Mouse (Mus musculus): Measurements from ENCODE around the gene Ezh1. TPM values are rescaled to one million over a fixed set of nuclear protein-coding genes. Genes with fewer than 3 reads are reported as not detected.

The Ezh1 gene
- polyA plus RNA-seq, 1 experiment, result 22.1 TPM

DNA sequence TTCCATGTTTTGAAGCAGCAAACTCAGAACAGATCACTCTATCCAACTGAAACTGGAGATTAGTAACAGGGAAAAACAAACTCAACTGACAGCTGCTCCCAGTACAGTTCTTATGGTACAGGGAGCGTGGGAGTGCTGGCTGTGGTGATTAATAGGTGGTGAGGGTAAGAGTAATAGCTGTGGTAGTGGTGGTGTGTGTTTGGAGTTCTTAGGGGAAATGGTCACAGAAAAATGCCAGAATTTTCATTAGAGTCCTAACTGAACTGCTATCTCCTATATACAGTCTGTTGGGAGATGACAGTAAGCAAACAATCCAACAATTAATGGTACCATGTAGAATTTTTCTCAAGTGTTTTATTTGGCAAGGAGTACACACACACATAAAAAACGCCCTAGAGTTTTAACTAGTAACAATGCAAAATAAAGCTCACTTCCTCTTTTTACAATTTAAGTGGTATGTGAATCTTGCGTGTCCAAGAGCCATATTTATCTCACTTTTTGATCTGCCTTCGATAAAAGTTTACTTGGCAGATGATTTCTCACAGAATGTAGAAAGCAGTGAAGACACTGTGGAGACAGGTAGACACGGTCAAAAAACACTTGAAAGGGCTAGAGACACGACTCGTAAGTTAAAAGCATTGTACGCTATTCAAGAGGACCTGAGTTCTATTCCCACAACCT, 4.8 kb downstream of the Ezh1 start:
- DNase-seq (ENCODE audit: low read depth, low spot score), result no peak
- 49% methylated on average over 8 of the region's 8 CpGs for WGBS

DNA sequence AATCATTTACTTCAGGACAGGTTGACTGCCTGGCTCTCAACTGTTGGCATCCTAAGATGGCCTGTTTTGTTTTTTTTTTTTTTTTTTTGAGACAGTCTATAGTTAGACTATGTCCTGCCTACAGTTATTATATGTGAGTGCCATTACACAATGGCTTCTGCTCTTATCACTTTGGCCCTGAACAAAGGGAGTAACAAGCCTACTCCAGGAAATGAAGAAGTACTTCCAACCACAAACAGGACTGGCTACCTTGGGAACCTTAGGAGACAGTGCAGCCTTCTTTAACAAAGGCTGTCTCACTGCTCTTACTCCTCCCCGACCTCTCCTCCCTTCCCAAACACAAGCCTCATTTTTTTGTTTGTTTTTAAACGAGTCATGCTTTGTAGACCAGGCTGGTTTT, 5.4 kb downstream of the Ezh1 start:
- DNase-seq (ENCODE audit: low read depth, low spot score), result no peak
- WGBS, result 20% methylated on average over 2 of the region's 2 CpGs

DNA sequence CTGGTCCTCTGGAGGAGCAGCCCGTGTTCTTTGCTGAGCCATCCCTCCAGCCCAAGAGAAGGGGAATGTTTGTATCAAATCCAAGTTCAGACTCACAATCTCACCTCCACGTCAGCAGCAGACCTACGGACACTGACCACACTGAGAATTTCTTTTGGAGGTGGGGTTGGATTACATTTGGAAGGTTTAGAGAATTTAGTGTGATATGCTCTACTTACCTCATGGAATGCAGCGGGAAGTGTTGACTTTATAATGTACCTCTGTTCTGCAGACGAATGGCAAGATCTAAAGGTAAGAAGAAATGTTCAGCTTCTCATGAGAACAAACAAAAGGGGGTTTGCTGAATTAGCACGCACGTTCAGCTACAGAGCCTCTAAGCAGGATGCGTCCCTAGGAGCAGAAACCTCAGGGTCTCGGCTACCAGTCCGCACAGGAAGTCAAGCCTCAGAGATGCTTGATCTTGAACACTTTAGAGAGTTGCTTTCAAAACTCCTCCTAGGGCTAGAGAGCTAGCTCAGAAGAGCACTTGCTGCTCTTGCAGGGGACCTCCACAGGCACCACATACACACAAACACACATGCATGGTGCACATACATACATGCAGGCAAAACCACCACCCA, 7.7 kb downstream of the Ezh1 start:
- 83% methylated on average over 10 of the region's 10 CpGs for WGBS
- no peak for DNase-seq (ENCODE audit: low read depth, low spot score)

DNA sequence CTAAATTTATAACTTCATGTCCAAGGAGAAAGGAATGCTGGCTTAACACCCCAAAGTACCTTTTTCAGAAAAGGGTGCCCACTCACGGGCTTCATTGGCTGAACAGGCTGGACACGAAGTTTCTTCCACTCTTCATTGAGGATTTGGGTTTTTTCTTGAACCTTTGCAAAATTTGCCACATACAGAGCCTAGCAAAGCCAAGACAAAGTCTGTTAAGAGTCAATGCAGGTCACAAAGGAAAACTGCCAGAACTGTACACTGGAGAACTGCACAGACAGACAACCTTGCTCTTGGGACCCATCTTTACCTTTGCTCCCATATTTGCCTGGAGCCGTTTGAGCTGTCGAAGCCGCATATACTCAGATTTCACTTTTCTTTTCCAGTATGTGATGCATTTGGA, 9.3 kb downstream of the Ezh1 start:
- DNase-seq (ENCODE audit: low read depth, low spot score), result no peak
- 90% methylated on average over 5 of the region's 5 CpGs for WGBS

DNA sequence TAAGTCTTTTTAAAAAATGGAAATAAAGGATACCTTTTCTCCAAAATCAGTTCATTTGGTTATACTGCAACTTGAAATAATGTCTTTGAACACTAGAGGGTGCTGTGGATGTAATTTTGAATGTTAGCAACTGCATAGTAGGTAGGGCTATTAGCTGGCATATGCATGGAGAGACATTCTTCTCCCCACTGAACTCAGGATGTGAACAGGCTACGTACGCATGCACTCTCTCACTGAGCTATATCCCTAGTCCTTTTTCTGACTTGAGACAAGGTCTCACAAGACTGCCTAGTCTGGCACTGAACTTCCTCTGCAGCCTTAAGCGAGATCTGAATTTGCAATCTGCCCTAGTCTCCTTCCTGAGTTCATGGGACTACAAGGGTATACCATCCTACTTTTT, 14.3 kb downstream of the Ezh1 start:
- WGBS, result 45% methylated on average over 3 of the region's 3 CpGs
- DNase-seq (ENCODE audit: low read depth, low spot score), result peak; percentile 73

DNA sequence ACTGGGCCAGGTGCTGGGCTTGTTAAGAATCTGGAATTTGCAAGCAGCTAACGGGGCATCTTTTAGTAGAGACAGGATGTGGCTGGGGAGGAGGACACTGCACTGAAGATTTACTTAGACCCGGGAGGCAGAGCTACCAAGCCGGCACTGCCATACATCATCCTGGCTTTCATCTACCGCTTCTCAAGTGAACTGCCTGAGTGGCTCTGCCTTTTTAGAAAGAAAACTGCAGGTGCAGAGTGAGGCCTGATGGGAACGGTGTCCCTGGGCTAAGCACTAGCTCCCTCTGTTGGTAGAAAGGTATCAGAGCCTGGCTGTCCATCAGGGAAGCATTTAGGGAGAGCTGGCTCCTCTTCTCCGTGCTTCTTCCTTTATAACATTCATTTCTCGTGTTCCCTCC, 25.3 kb downstream of the Ezh1 start:
- 38% methylated on average over 7 of the region's 7 CpGs for WGBS
- DNase-seq (ENCODE audit: low read depth, low spot score), result no peak

DNA sequence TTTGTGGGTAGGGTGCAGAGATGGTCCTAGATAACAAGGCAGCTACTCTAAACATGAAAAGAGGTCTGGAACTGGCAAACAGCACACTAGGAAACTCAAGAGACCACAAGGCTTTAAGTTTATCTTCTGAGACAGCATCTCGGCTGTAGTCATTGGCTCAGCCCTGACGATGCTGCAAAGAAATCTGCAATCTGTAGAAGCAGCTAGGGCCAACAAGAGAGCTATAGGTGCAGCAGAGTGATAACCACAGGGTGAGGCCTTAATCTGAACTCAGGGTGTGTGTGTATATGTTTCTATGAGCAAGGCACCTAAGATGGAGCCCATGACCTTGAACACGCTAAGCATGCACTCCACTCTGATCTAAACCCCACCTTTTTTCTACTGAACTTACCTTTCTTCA, 26.7 kb downstream of the Ezh1 start:
- DNase-seq (ENCODE audit: low read depth, low spot score), result no peak
- 91% methylated on average over 3 of the region's 3 CpGs for WGBS

DNA sequence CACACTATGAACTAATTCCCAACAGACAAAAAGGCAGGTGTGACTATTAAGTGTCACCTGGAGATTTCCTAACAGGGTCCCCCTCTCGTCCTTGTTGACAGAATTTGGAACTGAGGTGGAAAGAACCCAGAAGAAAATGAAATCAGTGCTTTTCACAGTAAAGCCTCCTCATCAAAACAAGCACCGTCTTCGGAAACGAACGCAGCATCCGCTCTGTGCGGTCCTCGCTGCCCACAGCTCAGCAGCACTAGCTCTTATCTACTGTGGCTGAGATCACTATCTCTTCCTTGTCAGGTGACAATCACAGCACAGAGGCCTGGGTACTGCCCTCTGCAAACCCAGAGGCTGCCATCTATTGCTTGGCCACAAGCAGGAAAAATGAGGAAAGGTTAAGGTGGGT, 30.1 kb downstream of the Ezh1 start:
- DNase-seq (ENCODE audit: low read depth, low spot score), result no peak
- 95% methylated on average over 8 of the region's 8 CpGs for WGBS

DNA sequence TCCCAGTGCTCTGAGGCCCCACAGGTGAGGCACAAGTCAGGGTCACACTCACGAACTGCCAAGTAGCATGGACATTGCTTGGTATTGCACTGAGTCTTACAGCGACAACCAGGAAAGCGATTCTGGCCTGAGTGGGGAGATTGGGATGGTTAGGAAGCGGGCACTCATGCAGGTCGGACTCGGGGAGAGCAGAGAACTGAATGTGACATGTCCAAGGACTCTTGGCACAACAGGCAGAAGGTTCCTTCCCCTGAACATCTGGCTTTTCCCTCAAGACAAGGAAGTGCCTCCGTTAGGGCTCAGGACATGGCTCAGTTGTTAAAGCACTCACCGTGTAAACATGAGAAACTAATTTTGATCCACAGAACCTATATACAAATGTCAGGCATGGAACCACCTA, 30.7 kb downstream of the Ezh1 start:
- DNase-seq (ENCODE audit: low read depth, low spot score), result no peak
- 85% methylated on average over 8 of the region's 8 CpGs for WGBS

DNA sequence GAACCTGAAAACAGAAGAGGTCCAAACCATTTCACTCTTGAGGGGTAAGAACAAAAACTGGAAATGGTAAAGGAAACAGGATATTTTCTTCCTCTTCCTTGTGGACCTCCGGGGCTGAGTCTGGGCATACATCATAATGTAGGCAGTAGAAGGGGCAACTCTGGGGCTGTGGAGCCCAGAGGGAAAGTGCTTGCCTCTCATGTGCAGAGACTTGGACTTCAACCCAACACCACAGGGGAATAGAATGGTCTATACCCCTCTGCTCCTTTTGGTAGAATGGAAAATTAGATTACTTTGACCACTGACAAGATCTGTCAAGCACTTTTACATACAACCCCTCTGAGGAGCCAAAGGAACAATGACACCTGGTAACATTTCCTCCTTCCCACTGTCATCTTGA, 31.2 kb downstream of the Ezh1 start:
- DNase-seq (ENCODE audit: low read depth, low spot score), result no peak

DNA sequence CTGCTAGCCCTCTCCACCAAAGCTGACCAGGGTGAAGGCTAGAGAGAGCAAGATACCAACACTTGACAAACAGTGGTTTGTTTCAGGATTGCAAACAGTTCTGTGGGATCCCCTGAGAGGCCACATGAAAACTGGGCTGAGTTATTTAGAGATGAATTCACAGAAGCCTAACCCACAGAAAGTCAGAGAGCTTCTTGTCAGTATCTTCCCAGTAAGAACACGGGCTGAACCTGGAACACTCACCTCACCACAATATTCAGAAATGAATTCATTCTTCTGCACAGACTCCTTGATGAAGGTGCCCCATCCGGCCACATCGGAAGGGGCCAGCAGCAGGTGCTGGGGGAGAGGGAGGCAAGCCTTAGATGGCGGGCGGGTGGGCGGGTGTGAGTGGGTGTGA, 31.6 kb downstream of the Ezh1 start:
- DNase-seq (ENCODE audit: low read depth, low spot score), result no peak
- WGBS, result 89% methylated on average over 6 of the region's 6 CpGs

More for the DNA sequence above, 31.2 kb downstream of the Ezh1 start:
- 74% methylated on average over 1 of the region's 1 CpGs for WGBS

DNA sequence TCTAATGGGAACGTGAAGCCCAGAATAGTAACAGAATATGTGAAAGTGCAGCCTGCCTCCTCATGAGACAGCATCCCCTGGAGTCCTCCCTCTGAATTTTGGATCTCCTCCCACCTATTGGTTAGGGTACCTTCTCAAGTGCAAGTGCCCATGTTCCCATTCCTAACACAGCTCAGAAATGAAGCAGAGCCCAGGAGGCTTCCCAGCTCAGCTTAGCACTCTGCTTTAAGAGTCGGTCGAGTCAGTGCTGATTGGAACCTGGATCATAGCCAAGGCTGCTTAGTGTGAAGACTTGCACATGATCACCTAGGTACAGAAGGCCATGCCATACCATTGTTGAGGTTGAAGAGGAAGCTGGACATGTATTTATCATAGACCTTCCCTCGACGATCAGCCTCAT, 32.1 kb downstream of the Ezh1 start:
- 59% methylated on average over 5 of the region's 5 CpGs for WGBS
- DNase-seq (ENCODE audit: low read depth, low spot score), result no peak

DNA sequence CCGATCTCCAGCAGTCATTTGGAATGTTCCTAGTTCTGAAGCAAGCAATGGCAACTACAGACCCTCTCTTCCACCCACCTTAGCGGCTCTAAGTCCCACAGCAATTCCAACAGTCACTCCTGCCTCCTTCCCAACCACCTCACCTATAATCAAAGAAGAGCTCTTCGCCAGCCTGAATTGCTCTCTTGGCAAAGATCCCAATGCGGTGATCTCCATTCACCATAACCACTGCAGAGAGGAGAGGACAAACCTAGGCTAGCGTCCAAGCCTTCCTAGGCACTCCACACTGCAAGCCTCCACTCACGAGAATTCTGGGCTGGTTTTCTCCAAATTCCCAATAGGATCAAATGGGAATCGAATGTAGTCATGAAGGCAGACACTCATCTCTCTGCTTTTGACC, 33.2 kb downstream of the Ezh1 start:
- DNase-seq (ENCODE audit: low read depth, low spot score), result no peak
- 84% methylated on average over 7 of the region's 7 CpGs for WGBS

DNA sequence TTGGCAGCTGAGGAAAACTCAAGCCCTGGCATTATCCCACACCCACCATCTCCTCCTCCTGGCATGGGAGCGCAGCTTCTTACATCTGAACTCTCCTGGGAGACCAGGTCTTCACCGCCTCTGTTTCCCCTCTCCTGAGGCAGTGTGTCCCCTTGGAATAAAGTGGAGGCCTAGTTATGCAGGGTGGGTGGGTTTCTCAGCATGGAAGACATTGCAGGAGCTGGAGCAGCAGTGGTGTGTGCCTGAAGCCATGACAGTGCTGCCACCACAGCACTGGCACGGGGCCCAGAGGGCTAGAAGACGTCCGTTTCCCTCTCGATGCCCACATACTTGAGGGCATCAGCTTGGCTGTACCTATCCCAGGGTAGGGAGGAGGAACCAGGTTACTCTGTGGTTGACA, 33.6 kb downstream of the Ezh1 start:
- no peak for DNase-seq (ENCODE audit: low read depth, low spot score)
- WGBS, result 85% methylated on average over 6 of the region's 6 CpGs

DNA sequence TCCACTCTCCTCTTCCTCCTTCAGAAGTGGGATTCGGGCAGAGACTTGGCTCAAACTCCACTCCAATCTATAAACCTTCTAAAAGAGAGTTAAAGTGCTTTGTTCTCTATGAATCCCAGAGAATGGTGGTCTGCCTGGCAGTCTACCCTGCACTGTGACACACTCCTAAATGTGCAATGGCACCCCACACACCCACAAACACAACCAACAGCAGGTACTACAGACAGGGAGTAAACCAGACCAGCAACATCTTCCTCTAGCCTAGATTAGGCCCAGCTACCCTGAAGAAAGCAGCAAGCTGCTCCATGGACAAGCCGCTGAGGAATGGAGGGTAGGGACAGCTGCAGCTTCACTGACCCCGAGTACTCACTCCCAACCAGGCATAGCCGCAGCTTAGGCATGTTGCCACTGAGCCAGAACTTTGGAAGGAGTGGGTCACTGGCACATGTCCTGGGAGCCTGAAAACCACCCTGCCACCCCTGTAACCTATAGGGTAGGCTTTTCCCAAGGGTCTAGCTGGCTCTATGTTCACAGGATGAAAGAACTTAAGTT, 34.3 kb downstream of the Ezh1 start:
- WGBS, result 72% methylated on average over 4 of the region's 4 CpGs
- no peak for DNase-seq (ENCODE audit: low read depth, low spot score)

DNA sequence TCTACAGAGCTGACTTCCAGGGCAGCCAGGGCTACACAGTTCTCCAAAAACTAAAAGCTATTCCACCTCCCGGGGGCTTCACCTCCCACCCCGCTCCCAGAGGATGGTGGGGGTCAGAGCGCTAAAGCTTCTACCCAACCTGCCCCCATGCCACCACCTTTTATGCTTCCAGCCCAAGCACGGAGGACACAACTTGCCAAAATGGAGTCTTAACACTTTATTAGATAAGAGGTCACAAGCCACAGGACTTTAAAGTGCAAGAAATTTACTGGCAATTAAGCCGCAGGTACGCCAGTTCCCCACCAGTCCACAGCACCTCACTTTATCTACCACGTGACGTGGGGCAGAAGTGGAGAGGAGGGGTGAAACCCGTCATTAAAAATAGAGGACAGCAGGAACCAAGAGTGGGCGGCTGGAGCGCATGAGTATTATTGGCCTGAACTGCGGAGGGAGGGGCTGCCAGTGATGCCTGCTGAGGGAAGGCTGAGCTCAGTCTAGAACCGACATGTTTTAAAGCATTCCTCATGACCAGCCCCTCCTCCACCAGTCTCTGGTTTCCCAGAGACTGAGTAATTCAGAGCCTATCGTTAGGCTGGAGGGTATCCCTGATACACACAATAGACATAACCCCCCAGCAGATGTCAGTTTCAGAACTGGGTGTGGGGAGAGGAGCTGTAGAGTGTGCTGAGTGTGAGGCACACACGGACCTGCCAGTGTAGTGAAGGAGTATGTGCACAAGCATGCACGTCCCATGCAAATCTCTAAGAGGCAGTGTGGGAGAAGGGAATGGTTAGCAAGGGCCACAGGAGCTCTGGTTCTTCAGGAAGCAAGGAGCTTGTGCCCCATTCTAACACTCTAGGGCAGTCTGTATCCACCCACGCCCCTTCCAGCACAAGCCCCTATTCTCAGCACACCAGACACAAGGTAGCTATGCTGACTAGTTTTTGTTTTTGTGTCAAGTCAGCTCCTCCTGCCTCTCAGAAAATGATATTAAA, 35.1 kb downstream of the Ezh1 start:
- DNase-seq (ENCODE audit: low read depth, low spot score), result no peak
- WGBS, result 68% methylated on average over 17 of the region's 17 CpGs

DNA sequence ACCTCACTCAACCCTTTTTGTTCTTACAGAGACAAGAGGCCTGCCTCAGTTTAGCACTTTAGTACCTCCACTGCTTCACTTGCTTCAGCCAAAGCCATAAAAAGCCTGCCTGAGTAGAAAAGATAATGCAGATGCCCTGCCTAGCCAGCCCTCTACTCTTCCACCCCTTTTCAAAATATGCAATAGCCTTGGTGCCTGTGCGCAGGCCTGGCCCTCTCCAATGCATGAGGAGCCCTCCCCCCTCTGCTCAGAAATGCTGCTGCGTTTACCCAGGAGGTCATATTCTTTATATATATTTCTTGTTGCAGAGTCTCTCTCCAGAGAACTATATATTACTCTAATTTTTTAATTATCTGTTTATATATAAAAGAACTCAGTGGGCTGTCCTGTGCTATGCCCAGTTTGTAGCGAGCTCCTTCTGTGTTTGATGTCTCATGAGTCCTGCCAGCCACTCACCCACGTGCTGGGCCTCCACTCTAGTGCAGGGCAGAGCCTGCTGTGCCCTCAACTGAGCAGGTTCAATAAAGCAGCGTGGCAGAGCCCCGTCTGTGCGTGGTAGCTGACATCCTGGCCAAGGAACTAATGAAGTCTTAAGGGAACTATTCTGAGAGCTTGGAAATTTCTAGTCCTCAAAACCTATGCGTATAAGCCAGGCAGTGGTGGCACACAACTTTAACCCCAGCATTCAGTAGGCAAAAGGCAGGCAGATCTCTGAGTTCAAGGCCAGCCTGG, 35.9 kb downstream of the Ezh1 start:
- 65% methylated on average over 8 of the region's 8 CpGs for WGBS
- no peak for DNase-seq (ENCODE audit: low read depth, low spot score)

DNA sequence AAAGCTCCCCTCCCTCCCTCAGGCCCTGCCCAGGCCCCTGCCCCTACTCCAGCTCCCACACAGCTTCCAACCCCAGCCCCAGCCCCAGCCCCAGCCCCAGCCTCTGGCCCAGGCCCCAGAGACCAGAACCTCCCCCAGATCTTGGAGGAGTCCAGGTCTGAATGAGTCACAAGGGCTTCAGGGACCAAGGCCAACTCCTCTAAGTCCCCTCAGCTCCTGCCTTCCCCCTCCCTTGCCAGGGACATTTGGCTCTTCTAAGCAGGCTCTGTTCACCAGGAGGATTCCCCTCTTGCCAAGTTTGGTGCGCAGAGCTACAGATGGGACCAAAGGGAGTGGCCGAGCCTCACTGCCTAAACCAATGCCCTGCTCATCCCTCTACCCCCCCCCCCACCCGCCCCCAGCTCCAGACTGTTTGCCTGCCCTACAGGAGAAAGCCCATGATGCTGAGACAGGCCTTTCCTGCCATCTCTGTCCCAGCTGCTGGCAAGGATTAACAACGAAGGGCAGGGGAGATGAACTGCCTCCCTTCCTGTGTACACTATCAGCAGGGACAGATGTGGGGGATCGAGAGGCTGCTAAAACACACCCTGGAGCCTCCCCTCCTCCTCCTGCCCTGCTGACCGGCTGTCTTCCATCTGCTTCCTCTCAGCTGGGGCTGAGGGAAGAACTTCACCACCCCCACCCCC, 36.6 kb downstream of the Ezh1 start:
- WGBS, result 52% methylated on average over 6 of the region's 6 CpGs
- no peak for DNase-seq (ENCODE audit: low read depth, low spot score)

DNA sequence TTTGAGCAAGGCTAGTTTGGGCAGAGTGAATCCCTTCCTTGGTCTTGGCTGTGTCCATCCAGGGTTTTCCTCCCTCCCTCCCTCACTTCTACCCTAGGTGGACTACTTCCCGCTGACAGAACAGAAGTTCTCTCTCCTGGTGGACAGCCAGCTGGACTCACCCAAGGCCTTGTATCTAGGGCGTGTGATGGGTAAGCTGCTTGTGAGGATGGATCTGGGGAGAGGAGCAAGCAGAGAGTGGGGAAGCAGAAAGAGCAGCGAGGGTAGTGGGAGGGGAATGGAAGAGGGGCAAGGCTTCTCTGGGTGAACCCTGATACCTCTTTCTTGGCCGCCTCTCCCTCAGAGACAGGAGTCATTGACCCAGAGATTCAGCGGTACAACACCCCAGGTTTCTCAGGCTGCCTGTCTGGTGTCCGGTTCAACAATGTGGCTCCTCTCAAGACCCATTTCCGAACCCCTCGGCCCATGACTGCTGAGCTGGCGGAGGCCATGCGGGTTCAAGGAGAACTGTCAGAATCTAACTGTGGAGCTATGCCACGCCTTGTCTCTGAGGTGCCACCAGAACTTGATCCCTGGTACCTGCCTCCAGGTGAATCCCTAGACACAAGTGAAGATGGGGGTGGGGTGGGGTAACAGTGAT, 38.0 kb downstream of the Ezh1 start:
- no peak for DNase-seq (ENCODE audit: low read depth, low spot score)
- 78% methylated on average over 11 of the region's 11 CpGs for WGBS

Data from large intestine, adult 2 months (tissue).